Mouse (Mus musculus) thymus, adult 2 months (tissue): ENCODE measurements around the gene Dglucy. TPM values are rescaled to one million over a fixed set of nuclear protein-coding genes. Genes with fewer than 3 reads are reported as not detected.
A peak's percentile ranks its signal among the peaks of the same experiment; 100 is the strongest.

Experiments
- DNase-seq: peaks from one replicate; pipeline ENCODE4 v3.0.0; 2021
- H3K27ac ChIP-seq: fragments of 200-500 bp; 2 replicates; pipeline ENCODE4 v1.5.1; 2012; ENCODE audit warnings: low read length, control low read depth; ENCODE audit not compliant: control insufficient read depth, insufficient read depth
- H3K27me3 ChIP-seq: fragments of 200-500 bp; 2 replicates; pipeline ENCODE4 v1.6.1; 2012; ENCODE audit warnings: mild to moderate bottlenecking, low read length, moderate library complexity, mixed read lengths; ENCODE audit not compliant: control insufficient read depth, insufficient read depth
- H3K36me3 ChIP-seq: fragments of 200-500 bp; 2 replicates; pipeline ENCODE4 v1.6.1; 2012; ENCODE audit warnings: mild to moderate bottlenecking, low read length, moderate library complexity; ENCODE audit not compliant: control insufficient read depth, insufficient read depth
- H3K4me1 ChIP-seq: fragments of 200-500 bp; replicated peaks from 2 replicates; pipeline ENCODE4 v1.6.1; 2012; ENCODE audit warnings: low read length; ENCODE audit not compliant: control insufficient read depth, insufficient read depth
- H3K4me3 ChIP-seq: fragments of 200-500 bp; 2 replicates; pipeline ENCODE4 v1.5.1; 2012; ENCODE audit warnings: mild to moderate bottlenecking, low read length, control low read depth, moderate library complexity; ENCODE audit not compliant: control insufficient read depth, insufficient read depth
- CTCF ChIP-seq: fragments of 200-500 bp; IDR thresholded peaks from 2 replicates; pipeline ENCODE4 v1.5.1; 2012; ENCODE audit warnings: mild to moderate bottlenecking, control low read depth, low read length, moderate library complexity, borderline replicate concordance; ENCODE audit not compliant: control insufficient read depth, poor library complexity, insufficient read depth; ENCODE audit errors: extremely low read depth
- POLR2A ChIP-seq: fragments of 200-500 bp; IDR thresholded peaks from 2 replicates; pipeline ENCODE4 v1.6.1; 2012; ENCODE audit warnings: mild to moderate bottlenecking, low read length, control low read depth, moderate library complexity; ENCODE audit not compliant: control insufficient read depth, poor library complexity, insufficient read depth; ENCODE audit errors: extremely low read depth
- WGBS: fragments of 180-500 bp; shearing (Covaris S2); methylation state at CpG from one replicate; pipeline ENCODE4 v1.1.7; 2018; 5-methylcytosine and 5-hydroxymethylcytosine counted together
- polyA plus RNA-seq: library from polyadenylated mRNA; depleted of rRNA; stranded (reverse); fragments of >200 nt; gene quantifications from 2 replicates; pipeline ENCODE4 v1.2.3, GENCODE M21; 2012

Gene Dglucy
- polyA plus RNA-seq, 1 experiment: 8.6 TPM

DNA sequence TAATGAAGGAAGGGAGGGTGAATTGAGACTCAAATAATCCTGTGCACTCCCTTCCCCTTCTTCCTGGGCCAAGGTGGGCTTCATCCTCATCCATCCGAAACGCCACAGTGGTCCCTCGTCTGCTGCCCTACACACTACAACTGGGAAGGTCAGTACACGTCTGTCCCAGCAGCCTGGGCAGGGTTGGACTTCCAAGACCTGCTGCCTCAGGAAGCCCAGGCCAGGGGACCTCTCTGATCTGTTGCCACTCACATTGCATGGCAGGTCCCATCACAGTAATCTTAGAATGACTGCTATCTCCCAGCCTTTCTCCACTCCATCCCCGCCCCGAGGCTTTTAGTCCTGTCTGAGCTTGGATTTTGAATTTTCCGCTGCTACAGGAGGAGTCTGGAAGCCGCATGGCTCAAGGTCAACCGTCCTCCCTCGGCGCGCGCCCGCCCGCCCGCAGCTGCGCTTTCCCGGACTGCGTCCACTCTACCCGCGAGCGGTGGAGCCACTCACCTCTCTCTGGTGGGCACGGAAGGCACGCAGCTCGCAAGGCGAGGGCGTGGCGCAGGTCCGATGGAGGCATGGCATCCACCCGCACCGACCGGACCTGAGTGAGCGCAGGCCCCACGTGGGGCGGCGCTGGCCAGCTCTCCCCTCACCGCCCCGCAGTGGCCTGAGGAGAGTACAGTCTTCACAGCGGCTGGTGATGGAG, 128.9 kb downstream of the Dglucy start, which contains the start of gene Gpr68:
Gene Gpr68 (minus strand): TSS at position 601 of the 700 bp plus-strand sequence.
- 8% methylated on average over 39 of the region's 39 CpGs for WGBS
- Histone ChIP-seq H3K36me3 (peaks cover 3% of the 10 kb centered on the region), H3K27me3 (no peaks in the 10 kb centered on the region; the same call in 1 of the 2 replicates), H3K27ac (no peak within 1 kb of the TSS), H3K4me1 (peaks cover 25% of the 10 kb centered on the region), H3K4me3 (peak within 1 kb of the TSS; percentile 23)
- 0 out of 2 replicates have a peak, but pooled peaks have one; percentile 18 for TF ChIP-seq CTCF
- TF ChIP-seq POLR2A: 0 out of 2 replicates have a peak, but pooled peaks have one; percentile 23
- DNase-seq: no peak

DNA sequence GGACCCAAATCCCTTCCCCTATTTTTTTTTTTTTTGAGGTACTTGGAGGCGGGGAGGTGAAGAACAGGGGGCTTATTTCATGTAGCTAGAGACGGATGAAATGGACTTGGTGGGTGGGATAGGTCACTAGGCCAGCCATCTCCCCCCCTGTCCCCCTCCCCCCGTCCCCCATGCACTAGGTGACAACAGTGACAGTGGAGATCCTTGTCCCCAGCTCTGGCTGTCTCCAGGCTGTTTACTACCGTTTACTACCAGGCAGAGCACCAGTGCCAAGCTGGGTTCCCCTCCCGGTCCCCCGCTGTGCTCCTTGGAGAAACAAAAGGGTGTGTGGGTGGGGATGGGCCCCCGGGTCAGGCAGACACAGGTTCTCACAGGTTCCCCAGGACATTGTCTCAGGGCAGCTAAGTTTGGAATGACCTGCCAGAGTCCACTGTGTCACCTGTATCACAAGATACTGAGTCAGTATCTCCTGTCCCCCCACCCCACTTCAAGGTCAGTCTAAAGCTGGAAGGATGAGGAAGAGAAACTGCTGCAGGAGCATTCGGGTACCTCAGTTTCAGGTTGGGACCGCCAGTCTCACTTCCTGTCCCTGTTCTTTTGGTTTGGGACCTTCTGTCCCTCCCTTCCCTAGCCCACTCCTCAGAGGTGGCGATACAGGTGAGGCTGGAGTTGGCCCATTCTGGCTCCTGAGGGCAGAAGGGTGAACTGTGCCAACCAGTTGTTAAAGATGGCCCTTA, 129.6 kb downstream of the Dglucy start:
- H3K36me3 ChIP-seq: peaks cover 10% of the 10 kb centered on the region
- no peaks in the 10 kb centered on the region; the same call in 1 of the 2 replicates for H3K27me3 ChIP-seq
- peak overlapping the region; percentile 23 for H3K4me3 ChIP-seq
- 44% methylated on average over 10 of the region's 10 CpGs for WGBS
- no peak overlapping the region for H3K27ac ChIP-seq
- no peak for DNase-seq
- H3K4me1 ChIP-seq: peaks cover 22% of the 10 kb centered on the region
- TF ChIP-seq CTCF (no peak), POLR2A (no peak)

DNA sequence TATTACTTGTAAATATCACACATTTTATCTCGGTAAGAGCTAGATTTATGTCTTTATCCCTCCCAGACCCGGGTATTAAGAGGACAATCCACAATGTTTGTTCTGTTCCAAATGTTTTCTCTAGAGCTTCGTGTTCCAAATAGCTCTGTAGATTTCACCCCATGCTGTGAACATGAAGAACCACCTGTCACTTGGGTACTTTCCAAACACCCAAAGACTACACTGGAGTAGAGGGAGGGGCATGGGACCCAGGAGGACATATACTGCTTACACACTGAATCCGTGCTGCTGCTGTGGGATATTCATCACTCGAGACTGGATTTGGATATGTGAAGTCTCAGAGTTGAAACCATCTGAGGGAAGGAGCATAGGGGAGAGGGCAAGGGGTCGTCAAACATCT, 130.9 kb downstream of the Dglucy start:
- no peak for DNase-seq
- Histone ChIP-seq H3K27me3 (no peaks in the 10 kb centered on the region; the same call in 1 of the 2 replicates), H3K4me1 (peaks cover 17% of the 10 kb centered on the region), H3K27ac (no peak overlapping the region), H3K36me3 (peaks cover 18% of the 10 kb centered on the region), H3K4me3 (no peak overlapping the region)
- TF ChIP-seq POLR2A (no peak), CTCF (no peak)
- WGBS: 88% methylated on average over 6 of the region's 6 CpGs

DNA sequence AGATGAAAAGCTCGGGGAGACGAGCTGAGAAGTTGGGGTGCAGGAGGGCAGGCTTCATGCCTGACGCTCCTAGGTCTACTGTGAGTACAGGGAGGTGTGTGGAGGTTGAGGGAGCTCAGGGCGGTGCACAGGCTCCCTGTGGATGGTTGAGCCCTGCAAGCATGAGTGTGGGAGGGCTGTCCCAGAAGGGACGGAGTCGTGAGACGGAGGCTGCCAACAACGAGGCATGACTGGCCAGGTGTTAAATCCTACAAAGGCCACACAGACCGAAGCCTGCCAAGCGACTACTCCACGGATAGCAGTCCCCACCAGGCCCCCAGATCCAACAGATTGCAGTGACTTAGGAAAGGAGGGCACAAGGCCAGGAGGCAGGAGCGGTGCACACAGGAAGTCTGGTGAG, 131.9 kb downstream of the Dglucy start:
- Histone ChIP-seq H3K27ac (no peak overlapping the region), H3K4me1 (peaks cover 17% of the 10 kb centered on the region), H3K4me3 (no peak overlapping the region), H3K27me3 (no peaks in the 10 kb centered on the region; the same call in 1 of the 2 replicates), H3K36me3 (peaks cover 25% of the 10 kb centered on the region)
- no peak for TF ChIP-seq POLR2A
- no peak for TF ChIP-seq CTCF
- no peak for DNase-seq
- whole genome bisulfite sequencing: 91% methylated on average over 12 of the region's 12 CpGs

DNA sequence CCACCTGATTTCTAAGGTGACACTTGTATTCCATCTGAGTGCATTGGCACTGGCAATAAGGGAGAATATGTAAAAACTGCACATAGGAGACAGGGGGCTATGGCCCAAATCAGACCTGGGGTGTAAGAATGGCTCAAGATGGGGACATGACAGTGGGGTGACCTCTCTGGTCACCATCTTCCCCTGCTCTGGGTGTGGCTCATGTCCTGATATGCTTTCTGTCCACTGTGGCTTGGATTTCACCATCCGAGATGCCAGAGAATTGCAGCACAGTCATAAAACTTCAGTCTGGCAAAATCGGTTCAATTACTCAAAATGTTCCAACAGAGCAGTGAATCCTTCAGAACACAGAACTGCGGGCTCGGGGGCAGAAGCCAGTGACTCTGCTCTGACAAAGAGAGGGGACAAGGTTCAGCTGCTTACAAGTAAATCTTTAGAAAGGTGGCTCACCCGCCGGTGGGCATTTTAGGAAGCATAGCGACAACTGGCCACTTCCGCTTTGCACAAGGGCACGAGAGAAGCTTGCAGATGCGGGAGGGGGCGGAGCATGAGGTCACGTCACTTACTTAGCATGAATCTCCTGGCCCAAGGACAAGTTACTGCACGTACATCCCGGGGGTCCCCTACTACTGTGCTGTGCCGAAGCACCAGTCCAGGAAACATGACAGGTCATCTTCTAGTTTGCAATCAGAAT, 145.9 kb downstream of the Dglucy start:
- no peak for TF ChIP-seq CTCF
- no peak for TF ChIP-seq POLR2A
- WGBS: 90% methylated on average over 15 of the region's 15 CpGs
- Histone ChIP-seq H3K36me3 (peaks cover 77% of the 10 kb centered on the region), H3K4me1 (no peaks in the 10 kb centered on the region), H3K27ac (no peak overlapping the region), H3K27me3 (no peaks in the 10 kb centered on the region), H3K4me3 (no peak overlapping the region)
- no peak for DNase-seq

DNA sequence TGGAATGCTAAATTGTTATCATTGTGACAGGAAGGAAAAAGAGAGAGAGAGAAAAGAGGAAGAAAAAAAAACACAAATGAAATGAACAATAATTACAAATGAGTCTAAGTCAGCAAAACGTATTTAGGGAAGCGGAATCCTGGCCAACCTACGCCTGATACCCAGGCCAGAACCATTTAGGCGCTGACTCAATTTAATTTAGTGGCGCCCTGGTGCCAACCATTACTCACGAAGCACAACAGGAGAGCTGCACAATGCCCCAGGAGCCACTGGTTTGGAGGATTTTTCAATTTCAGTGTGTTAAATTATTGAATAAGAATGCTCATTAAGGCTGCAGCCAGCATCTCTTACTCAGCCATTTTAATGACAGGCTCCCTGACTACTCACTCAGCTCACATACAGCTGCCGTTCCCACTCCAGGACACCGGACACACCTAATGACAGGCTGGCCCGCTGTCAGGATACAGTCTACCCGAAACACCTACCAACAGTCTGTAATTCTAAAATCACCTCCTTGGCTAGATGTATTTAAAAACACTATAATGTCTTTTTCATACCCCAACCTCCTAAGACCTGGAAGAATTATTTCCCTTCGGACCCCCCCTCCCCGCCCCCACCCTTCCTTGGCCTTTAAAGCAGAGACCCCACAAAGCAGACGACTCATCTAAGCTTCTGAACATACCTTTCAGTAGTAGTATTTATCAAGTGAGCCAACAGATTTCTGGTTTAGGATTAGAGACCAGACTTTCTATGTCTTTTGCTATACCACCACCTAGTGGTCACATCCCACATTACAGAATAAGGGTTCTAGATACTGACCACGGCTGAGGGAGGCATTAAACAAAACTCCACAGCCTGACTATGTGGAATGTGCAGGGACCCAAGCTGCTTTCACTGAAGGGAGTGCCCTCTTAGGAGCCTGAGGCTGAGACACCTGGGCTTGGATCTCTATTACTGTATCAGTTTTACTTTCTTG, 147.1 kb downstream of the Dglucy start:
- no peaks in the 10 kb centered on the region for H3K4me1 ChIP-seq
- H3K4me3 ChIP-seq: no peak overlapping the region
- H3K27me3 ChIP-seq: no peaks in the 10 kb centered on the region
- no peak overlapping the region for H3K27ac ChIP-seq
- TF ChIP-seq POLR2A (no peak), CTCF (no peak)
- H3K36me3 ChIP-seq: peaks cover 80% of the 10 kb centered on the region
- DNase-seq: peak; percentile 63
- 82% methylated on average over 14 of the region's 14 CpGs for WGBS
